Mouse (Mus musculus) heart, adult 18-20 months (tissue): Measurements from ENCODE around the gene Cemip. TPM values are rescaled to one million over a fixed set of nuclear protein-coding genes. Genes with fewer than 3 reads are reported as not detected.
A peak's percentile ranks its signal among the peaks of the same experiment; 100 is the strongest.

Experiments used
- DNase-seq, 2 experiments: peaks; one replicate each; pipeline ENCODE4 v3.0.0; 2021 to 2022; ENCODE audit warnings: mixed read lengths in 1 of 2
- total RNA-seq, 2 experiments: library from RNA; stranded (reverse); gene quantifications; 2 replicates each; pipeline ENCODE4 v1.2.3; 2021

Cemip gene
- total RNA-seq, 2 experiments from 2014 or later: 0.08 TPM; not detected in 1

- peak; percentile 34 to 45 for DNase-seq
These were observed 120.1 kb downstream of the Cemip start for GRCm38 (mm10) chr7:83966047-83966818.

GRCm38 (mm10) chr7:83965181-83965580 is 121.1 kb downstream of the Cemip start:
- no peak for DNase-seq

- DNase-seq: peak; percentile 36 to 64
These were observed 133.8 kb downstream of the Cemip start for GRCm38 (mm10) chr7:83952511-83952910.

GRCm38 (mm10) chr7:83951327-83951726 is 135.0 kb downstream of the Cemip start:
- peak; percentile 16 to 25 for DNase-seq

GRCm38 (mm10) chr7:83949662-83950061 is 136.6 kb downstream of the Cemip start:
- DNase-seq: no peak

GRCm38 (mm10) chr7:83948743-83949142 is 137.6 kb downstream of the Cemip start:
- DNase-seq: no peak

GRCm38 (mm10) chr7:83941701-83942101 is 144.6 kb downstream of the Cemip start:
- peak; percentile 34 to 45 for DNase-seq

GRCm38 (mm10) chr7:83940136-83940535 is 146.2 kb downstream of the Cemip start:
- DNase-seq: no peak

GRCm38 (mm10) chr7:83939017-83939721 is 147.1 kb downstream of the Cemip start:
- no peak for DNase-seq

GRCm38 (mm10) chr7:83921637-83922036 is 164.7 kb downstream of the Cemip start:
- no peak for DNase-seq

- no peak for DNase-seq
These were observed 166.1 kb downstream of the Cemip start for GRCm38 (mm10) chr7:83920241-83920640.

- DNase-seq: peak; percentile 72 to 93
These were observed 171.7 kb downstream of the Cemip start for GRCm38 (mm10) chr7:83914566-83914965.

GRCm38 (mm10) chr7:83913995-83914394 is 172.3 kb downstream of the Cemip start:
- DNase-seq: no peak

- DNase-seq: no peak
These were observed 172.8 kb downstream of the Cemip start for GRCm38 (mm10) chr7:83913405-83913932.

GRCm38 (mm10) chr7:83911909-83912308 is 174.4 kb downstream of the Cemip start:
- DNase-seq: no peak

- no peak for DNase-seq
These were observed 181.5 kb downstream of the Cemip start for GRCm38 (mm10) chr7:83904831-83905230.

- DNase-seq: no peak
These were observed 183.8 kb downstream of the Cemip start for GRCm38 (mm10) chr7:83902296-83903145.

- no peak for DNase-seq
These were observed 184.9 kb downstream of the Cemip start for GRCm38 (mm10) chr7:83901425-83901824.

- no peak for DNase-seq
These were observed 185.8 kb downstream of the Cemip start for GRCm38 (mm10) chr7:83900519-83900918.

GRCm38 (mm10) chr7:83898267-83898666 is 188.0 kb downstream of the Cemip start:
- DNase-seq: no peak

- no peak for DNase-seq
These were observed 190.1 kb downstream of the Cemip start for GRCm38 (mm10) chr7:83896077-83896740.

- DNase-seq: no peak
These were observed 192.0 kb downstream of the Cemip start for GRCm38 (mm10) chr7:83894348-83894747.
